Mouse (Mus musculus) stomach, embryonic 15.5 days (tissue): ENCODE measurements at regions not wholly inside any gene's neighbourhood (a gene's known extent, or its start where the extent isn't known, plus 50 kb on each side); places are given as distances from the start of the nearest gene placed in this dataset.
"Not testable (repeated sequence)": the region's sequence is repeated elsewhere in the genome, so short reads cannot be mapped to it uniquely, and the experiment has no call there.

Experiments
- ATAC-seq: fragments of 200-750 bp; cut with Nextera tagmentation; 2 replicates; pipeline ENCODE4 v1.8.0; 2017; ENCODE audit warnings: low read depth, moderate number of reproducible peaks, moderate TSS enrichment; ENCODE audit not compliant: insufficient read depth, low FRiP score
- H3K27ac ChIP-seq: fragments of 300-500 bp; sonication (generic); 2 replicates; pipeline ENCODE4 v1.5.1; 2015; ENCODE audit warnings: mild to moderate bottlenecking, inconsistent platforms
- H3K27me3 ChIP-seq: fragments of 300-500 bp; sonication (generic); replicated peaks from 2 replicates; pipeline ENCODE4 v1.6.1; 2015; ENCODE audit warnings: inconsistent platforms
- H3K36me3 ChIP-seq: fragments of 300-500 bp; sonication (generic); 2 replicates; pipeline ENCODE4 v1.6.1; 2015; ENCODE audit warnings: inconsistent platforms
- H3K4me1 ChIP-seq: fragments of 300-500 bp; sonication (generic); 2 replicates; pipeline ENCODE4 v1.6.1; 2015; ENCODE audit warnings: inconsistent platforms
- H3K4me2 ChIP-seq: fragments of 300-500 bp; sonication (generic); 2 replicates; pipeline ENCODE4 v1.6.1; 2015; ENCODE audit warnings: mild to moderate bottlenecking, inconsistent platforms
- H3K4me3 ChIP-seq: fragments of 300-500 bp; sonication (generic); replicated peaks from 2 replicates; pipeline ENCODE4 v1.5.1; 2015; ENCODE audit warnings: inconsistent platforms
- H3K9ac ChIP-seq: fragments of 300-500 bp; sonication (generic); 2 replicates; pipeline ENCODE4 v1.6.1; 2015; ENCODE audit warnings: inconsistent platforms
- H3K9me3 ChIP-seq: fragments of 300-500 bp; sonication (generic); 2 replicates; pipeline ENCODE4 v1.6.1; 2016; ENCODE audit warnings: inconsistent platforms
- WGBS: fragments of 180-500 bp; shearing (Covaris S2); methylation state at CpG from one replicate; pipeline ENCODE4 v1.1.7; 2015; 5-methylcytosine and 5-hydroxymethylcytosine counted together

- Histone ChIP-seq H3K27ac (no peak overlapping the region), H3K9ac (no peak overlapping the region), H3K36me3 (no peaks in the 10 kb centered on the region), H3K9me3 (no peaks in the 10 kb centered on the region), H3K4me3 (no peak overlapping the region), H3K27me3 (no peaks in the 10 kb centered on the region), H3K4me1 (no peaks in the 10 kb centered on the region), H3K4me2 (no peak overlapping the region)
- WGBS, result 38% methylated on average over 2 of the region's 2 CpGs
- ATAC-seq, result no peak
Observed at GRCm38 (mm10) chr10:46733760-46734265, 1156.2 kb downstream of the Hace1 start.

- Histone ChIP-seq H3K4me1 (no peaks in the 10 kb centered on the region), H3K4me3 (no peak overlapping the region), H3K27me3 (no peaks in the 10 kb centered on the region), H3K36me3 (no peaks in the 10 kb centered on the region), H3K4me2 (no peak overlapping the region), H3K27ac (no peak overlapping the region), H3K9ac (no peak overlapping the region), H3K9me3 (no peaks in the 10 kb centered on the region)
- 93% methylated on average over 3 of the region's 3 CpGs for WGBS
- no peak for ATAC-seq
Observed at GRCm38 (mm10) chr10:46741098-46741497, 1163.5 kb downstream of the Hace1 start.

GRCm38 (mm10) chr10:46742131-46742530 is 1164.5 kb downstream of the Hace1 start:
- Histone ChIP-seq H3K4me1 (no peaks in the 10 kb centered on the region), H3K27me3 (no peaks in the 10 kb centered on the region), H3K4me3 (no peak overlapping the region), H3K27ac (no peak overlapping the region), H3K4me2 (no peak overlapping the region), H3K36me3 (no peaks in the 10 kb centered on the region), H3K9me3 (no peaks in the 10 kb centered on the region), H3K9ac (no peak overlapping the region)
- 76% methylated on average over 3 of the region's 3 CpGs for WGBS
- no peak for ATAC-seq

- H3K9ac ChIP-seq, result no peak overlapping the region
- no peak overlapping the region for H3K4me2 ChIP-seq
- no peaks in the 10 kb centered on the region for H3K4me1 ChIP-seq
- H3K36me3 ChIP-seq, result no peaks in the 10 kb centered on the region
- no peak overlapping the region for H3K27ac ChIP-seq
- H3K27me3 ChIP-seq, result no peaks in the 10 kb centered on the region
- no peak for ATAC-seq
- no peaks in the 10 kb centered on the region for H3K9me3 ChIP-seq
- H3K4me3 ChIP-seq, result no peak overlapping the region
- 31% methylated on average over 1 of the region's 1 CpGs for WGBS
Observed at GRCm38 (mm10) chr10:46760923-46761322, 1183.3 kb downstream of the Hace1 start.

- Histone ChIP-seq H3K4me1 (no peaks in the 10 kb centered on the region), H3K4me2 (no peak overlapping the region)
- WGBS, result 69% methylated on average over 2 of the region's 2 CpGs
Observed at GRCm38 (mm10) chr10:46778729-46779128, 1201.1 kb downstream of the Hace1 start.

GRCm38 (mm10) chr10:46785723-46786122 is 1208.1 kb downstream of the Hace1 start:
- H3K9me3 ChIP-seq, H3K27me3 ChIP-seq, H3K9ac ChIP-seq, H3K27ac ChIP-seq, H3K4me1 ChIP-seq, H3K4me2 ChIP-seq, H3K36me3 ChIP-seq, H3K4me3 ChIP-seq: not testable (repeated sequence)
- WGBS, result 40% methylated on average over 7 of the region's 7 CpGs
- peak; percentile 39; the same call in 1 of the 2 replicates for ATAC-seq

More at GRCm38 (mm10) chr10:46778729-46779128, 1201.1 kb downstream of the Hace1 start:
- Histone ChIP-seq H3K9ac (no peak overlapping the region), H3K27me3 (no peaks in the 10 kb centered on the region), H3K36me3 (no peaks in the 10 kb centered on the region), H3K9me3 (no peaks in the 10 kb centered on the region), H3K4me3 (no peak overlapping the region), H3K27ac (no peak overlapping the region)
- no peak for ATAC-seq

GRCm38 (mm10) chr10:46814271-46814670 is 1236.6 kb downstream of the Hace1 start:
- Histone ChIP-seq H3K4me1 (no peaks in the 10 kb centered on the region), H3K36me3 (no peaks in the 10 kb centered on the region), H3K9me3 (no peaks in the 10 kb centered on the region), H3K9ac (no peak overlapping the region), H3K4me3 (no peak overlapping the region), H3K4me2 (no peak overlapping the region), H3K27ac (no peak overlapping the region), H3K27me3 (no peaks in the 10 kb centered on the region)
- 75% methylated on average over 1 of the region's 1 CpGs for WGBS
- ATAC-seq, result no peak

GRCm38 (mm10) chr10:46819133-46819532 is 1241.5 kb downstream of the Hace1 start:
- no peaks in the 10 kb centered on the region for H3K9me3 ChIP-seq
- ATAC-seq, result no peak
- WGBS, result 80% methylated on average over 2 of the region's 2 CpGs
- H3K4me1 ChIP-seq, result no peaks in the 10 kb centered on the region
- H3K4me3 ChIP-seq, result no peak overlapping the region
- H3K9ac ChIP-seq, result no peak overlapping the region
- no peaks in the 10 kb centered on the region for H3K36me3 ChIP-seq
- H3K27ac ChIP-seq, result no peak overlapping the region
- H3K27me3 ChIP-seq, result no peaks in the 10 kb centered on the region
- no peak overlapping the region for H3K4me2 ChIP-seq

- no peaks in the 10 kb centered on the region for H3K4me1 ChIP-seq
- no peak overlapping the region for H3K4me3 ChIP-seq
- no peak overlapping the region for H3K27ac ChIP-seq
- H3K9me3 ChIP-seq, result no peaks in the 10 kb centered on the region
- no peaks in the 10 kb centered on the region for H3K27me3 ChIP-seq
- no peaks in the 10 kb centered on the region for H3K36me3 ChIP-seq
- WGBS, result 83% methylated on average over 1 of the region's 1 CpGs
- no peak overlapping the region for H3K9ac ChIP-seq
- H3K4me2 ChIP-seq, result no peak overlapping the region
- ATAC-seq, result no peak
Observed at GRCm38 (mm10) chr10:46819965-46820364, 1242.3 kb downstream of the Hace1 start.

GRCm38 (mm10) chr10:46823837-46824236 is 1246.2 kb downstream of the Hace1 start:
- H3K27ac ChIP-seq, result no peak overlapping the region
- no peak for ATAC-seq
- no peaks in the 10 kb centered on the region for H3K36me3 ChIP-seq
- H3K9ac ChIP-seq, result no peak overlapping the region
- no peak overlapping the region for H3K4me3 ChIP-seq
- no peaks in the 10 kb centered on the region for H3K4me1 ChIP-seq
- WGBS, result 82% methylated on average over 1 of the region's 1 CpGs
- H3K27me3 ChIP-seq, result no peaks in the 10 kb centered on the region
- H3K4me2 ChIP-seq, result no peak overlapping the region
- H3K9me3 ChIP-seq, result no peaks in the 10 kb centered on the region

GRCm38 (mm10) chr10:46826012-46826411 is 1248.4 kb downstream of the Hace1 start:
- H3K4me1 ChIP-seq, result no peaks in the 10 kb centered on the region
- H3K36me3 ChIP-seq, result no peaks in the 10 kb centered on the region
- H3K4me2 ChIP-seq, result no peak overlapping the region
- WGBS, result 58% methylated on average over 3 of the region's 3 CpGs
- H3K4me3 ChIP-seq, result no peak overlapping the region
- H3K9me3 ChIP-seq, result no peaks in the 10 kb centered on the region
- ATAC-seq, result no peak
- H3K27ac ChIP-seq, result no peak overlapping the region
- H3K27me3 ChIP-seq, result no peaks in the 10 kb centered on the region
- H3K9ac ChIP-seq, result no peak overlapping the region

GRCm38 (mm10) chr10:46826639-46827038 is 1249.0 kb downstream of the Hace1 start:
- ATAC-seq, result no peak
- H3K4me3 ChIP-seq, result no peak overlapping the region
- H3K4me1 ChIP-seq, result no peaks in the 10 kb centered on the region
- no peaks in the 10 kb centered on the region for H3K27me3 ChIP-seq
- H3K9me3 ChIP-seq, result no peaks in the 10 kb centered on the region
- WGBS, result 54% methylated on average over 1 of the region's 1 CpGs
- H3K27ac ChIP-seq, result no peak overlapping the region
- H3K4me2 ChIP-seq, result no peak overlapping the region
- no peak overlapping the region for H3K9ac ChIP-seq
- no peaks in the 10 kb centered on the region for H3K36me3 ChIP-seq

- 67% methylated on average over 1 of the region's 1 CpGs for WGBS
- Histone ChIP-seq H3K27ac (no peak overlapping the region), H3K9me3 (no peaks in the 10 kb centered on the region), H3K4me2 (no peak overlapping the region), H3K36me3 (no peaks in the 10 kb centered on the region), H3K4me1 (no peaks in the 10 kb centered on the region), H3K27me3 (no peaks in the 10 kb centered on the region), H3K4me3 (no peak overlapping the region), H3K9ac (no peak overlapping the region)
- no peak for ATAC-seq
Observed at GRCm38 (mm10) chr10:46827109-46827812, 1249.6 kb downstream of the Hace1 start.
